Mouse (Mus musculus) lung, postnatal 0 days (tissue): ENCODE measurements at regions not wholly inside any gene's neighbourhood (a gene's known extent, or its start where the extent isn't known, plus 50 kb on each side); places are given as distances from the start of the nearest gene placed in this dataset.

Experiments
- ATAC-seq: fragments of 200-750 bp; cut with Nextera tagmentation; 2 replicates; pipeline ENCODE4 v1.8.0; 2017; ENCODE audit warnings: moderate library complexity
- DNase-seq: peaks from one replicate; pipeline ENCODE4 v3.0.0-alpha.2; 2016; ENCODE audit warnings: low spot score
- H3K27ac ChIP-seq: fragments of 300-500 bp; sonication (generic); 2 replicates; pipeline ENCODE4 v1.5.1; 2014; ENCODE audit warnings: antibody characterized with exemption, mild to moderate bottlenecking, low read length, mixed read lengths
- H3K27me3 ChIP-seq: fragments of 300-500 bp; sonication (generic); replicated peaks from 2 replicates; pipeline ENCODE4 v1.6.1; 2014; ENCODE audit warnings: low read length, mixed read lengths; ENCODE audit not compliant: insufficient read depth
- H3K36me3 ChIP-seq: fragments of 300-500 bp; sonication (generic); 2 replicates; pipeline ENCODE4 v1.6.1; 2014; ENCODE audit warnings: low read length, mixed read lengths; ENCODE audit not compliant: insufficient read depth
- H3K4me1 ChIP-seq: fragments of 300-500 bp; sonication (generic); 2 replicates; pipeline ENCODE4 v1.6.1; 2014; ENCODE audit warnings: antibody characterized with exemption, low read depth, low read length, mixed read lengths; ENCODE audit not compliant: insufficient read depth
- H3K4me2 ChIP-seq: fragments of 300-500 bp; sonication (generic); replicated peaks from 2 replicates; pipeline ENCODE4 v1.6.1; 2014; ENCODE audit warnings: low read depth, mild to moderate bottlenecking, low read length, moderate library complexity, mixed read lengths
- H3K4me3 ChIP-seq: fragments of 300-500 bp; sonication (generic); 2 replicates; pipeline ENCODE4 v1.5.1; 2014; ENCODE audit warnings: low read depth, low read length
- H3K9ac ChIP-seq: fragments of 300-500 bp; sonication (generic); replicated peaks from 2 replicates; pipeline ENCODE4 v1.6.1; 2014; ENCODE audit warnings: low read depth, mild to moderate bottlenecking
- H3K9me3 ChIP-seq: fragments of 300-500 bp; sonication (generic); 2 replicates; pipeline ENCODE4 v1.6.1; 2016; ENCODE audit warnings: low read length, mixed read lengths
- CTCF ChIP-seq: IDR thresholded peaks from 2 replicates; pipeline ENCODE4 v1.5.1; 2016; ENCODE audit warnings: antibody characterized with exemption, mild to moderate bottlenecking
- EP300 ChIP-seq: IDR thresholded peaks from 2 replicates; pipeline ENCODE4 v1.6.1; 2016; ENCODE audit warnings: antibody characterized with exemption, mild to moderate bottlenecking, control low read depth
- WGBS: fragments of 180-500 bp; shearing (Covaris S2); extraction: QIAGEN DNeasy Blood & Tissue Kit; methylation state at CpG from one replicate; pipeline ENCODE4 v1.1.7; 2014; 5-methylcytosine and 5-hydroxymethylcytosine counted together

DNA sequence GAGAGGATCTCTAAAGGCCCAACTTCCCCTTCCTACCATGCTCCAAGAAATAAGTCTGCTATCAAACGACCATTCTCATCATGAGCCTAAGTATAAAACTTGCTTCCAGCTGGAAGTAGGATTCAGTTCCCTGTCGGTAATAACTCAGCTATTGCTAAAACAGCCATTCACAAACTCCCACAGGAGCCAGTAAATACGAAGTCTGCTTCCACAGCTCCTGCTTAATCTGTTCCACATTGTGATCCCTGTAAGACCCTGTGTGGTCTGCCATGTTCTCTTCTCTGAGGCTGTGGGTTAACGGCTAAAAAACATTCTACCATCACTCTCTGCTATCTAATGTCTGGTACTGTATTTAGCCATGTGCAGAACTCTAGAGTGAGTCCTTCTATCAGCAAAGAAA, 72.9 kb upstream of the Snx19 start:
- Histone ChIP-seq H3K36me3 (no peaks in the 10 kb centered on the region), H3K4me2 (no peak overlapping the region), H3K4me3 (no peak overlapping the region), H3K27me3 (no peaks in the 10 kb centered on the region), H3K9me3 (no peaks in the 10 kb centered on the region), H3K4me1 (no peaks in the 10 kb centered on the region), H3K27ac (no peak overlapping the region), H3K9ac (no peak overlapping the region)
- ATAC-seq, result no peak
- WGBS, result 74% methylated on average over 4 of the region's 4 CpGs
- DNase-seq, result no peak
- TF ChIP-seq CTCF (no peak), EP300 (no peak)

- Histone ChIP-seq H3K27ac (no peak overlapping the region), H3K9me3 (no peaks in the 10 kb centered on the region), H3K4me1 (no peaks in the 10 kb centered on the region), H3K36me3 (no peaks in the 10 kb centered on the region), H3K4me3 (no peak overlapping the region), H3K4me2 (no peak overlapping the region), H3K27me3 (no peaks in the 10 kb centered on the region), H3K9ac (no peak overlapping the region)
- DNase-seq (peak; percentile 51), ATAC-seq (peak; percentile 56)
- WGBS, result 65% methylated on average over 2 of the region's 2 CpGs
- no peak for TF ChIP-seq CTCF
- TF ChIP-seq EP300, result peak; percentile 24; the same call in 1 of the 2 replicates
Observed at GRCm38 (mm10) chr9:30355642-30356041, 71.3 kb upstream of the Snx19 start.

DNA sequence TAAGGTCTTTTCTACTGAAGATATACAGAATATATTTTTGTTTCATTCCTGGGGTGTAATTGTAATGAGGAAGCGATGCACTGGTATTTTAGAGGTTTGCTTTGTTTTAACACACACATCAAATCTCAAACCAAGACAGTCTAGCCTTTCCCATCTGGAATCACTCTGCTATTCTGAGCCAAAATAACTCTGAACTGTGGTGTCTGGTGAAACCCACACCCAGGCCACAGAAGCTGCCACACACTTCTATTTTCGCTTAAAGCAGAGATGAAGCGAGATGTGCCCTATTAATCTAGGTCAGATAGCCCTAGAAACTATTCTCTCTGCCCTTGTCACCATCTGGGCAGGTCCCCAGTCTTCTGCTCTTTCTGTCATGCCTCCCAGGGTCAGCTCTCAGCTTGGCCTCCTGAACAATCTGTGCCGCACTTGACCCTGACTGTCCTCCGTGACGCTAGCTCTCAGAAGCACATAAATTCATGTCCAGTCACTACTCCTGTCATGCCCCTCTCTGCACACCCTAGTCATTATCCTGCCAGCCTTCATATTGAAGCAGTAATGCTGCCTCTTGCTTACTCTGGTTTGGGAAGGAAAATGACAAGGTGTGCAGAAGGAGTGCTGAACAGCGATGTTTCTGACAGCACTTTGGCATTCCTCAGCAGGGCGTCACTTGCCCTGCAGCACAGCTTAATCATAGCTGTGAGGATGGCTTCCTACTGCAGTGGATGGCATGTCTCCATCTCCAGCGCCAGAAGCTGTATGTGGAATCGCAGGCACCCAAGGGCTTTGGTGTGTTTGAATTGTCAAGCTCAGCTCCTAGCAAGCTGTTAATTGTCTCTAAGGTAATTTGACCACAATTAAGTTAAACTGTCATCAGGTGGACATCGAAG, 57.1 kb upstream of the Snx19 start:
- 51% methylated on average over 11 of the region's 11 CpGs for WGBS
- no peak overlapping the region for H3K4me3 ChIP-seq
- DNase-seq (no peak), ATAC-seq (no peak)
- H3K4me2 ChIP-seq, result no peak overlapping the region
- H3K9me3 ChIP-seq, result no peaks in the 10 kb centered on the region
- no peak overlapping the region for H3K27ac ChIP-seq
- no peaks in the 10 kb centered on the region for H3K4me1 ChIP-seq
- H3K27me3 ChIP-seq, result no peaks in the 10 kb centered on the region
- H3K9ac ChIP-seq, result no peak overlapping the region
- H3K36me3 ChIP-seq, result no peaks in the 10 kb centered on the region
- no peak for TF ChIP-seq CTCF
- no peak for TF ChIP-seq EP300

DNA sequence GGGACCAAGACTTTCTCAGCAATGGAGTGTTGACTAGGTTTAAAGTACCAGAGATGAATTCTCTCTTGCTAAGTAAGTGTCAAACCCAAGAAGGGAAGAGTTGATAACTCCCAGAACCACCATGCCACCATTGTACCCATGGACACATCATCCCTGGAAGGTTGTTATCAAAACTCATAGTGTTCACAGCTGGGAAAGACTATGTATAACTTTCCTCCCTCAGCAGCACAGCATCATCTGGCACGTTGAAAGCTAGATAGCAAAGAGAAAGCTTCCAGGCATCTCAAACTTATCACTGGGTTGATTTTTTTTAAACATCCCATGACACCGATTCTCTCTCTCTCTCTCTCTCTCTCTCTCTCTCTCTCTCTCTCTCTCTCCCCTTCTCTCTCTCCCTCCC, 56.1 kb upstream of the Snx19 start:
- no peak overlapping the region for H3K9ac ChIP-seq
- no peaks in the 10 kb centered on the region for H3K27me3 ChIP-seq
- no peaks in the 10 kb centered on the region for H3K4me1 ChIP-seq
- 52% methylated on average over 2 of the region's 2 CpGs for WGBS
- no peak overlapping the region for H3K27ac ChIP-seq
- H3K9me3 ChIP-seq, result no peaks in the 10 kb centered on the region
- no peak overlapping the region for H3K4me3 ChIP-seq
- TF ChIP-seq EP300 (no peak), CTCF (no peak)
- H3K4me2 ChIP-seq, result no peak overlapping the region
- no peaks in the 10 kb centered on the region for H3K36me3 ChIP-seq
- ATAC-seq (no peak), DNase-seq (no peak)

- no peak for DNase-seq
- H3K4me1 ChIP-seq, result no peaks in the 10 kb centered on the region
- no peak overlapping the region for H3K9ac ChIP-seq
- 68% methylated on average over 3 of the region's 3 CpGs for WGBS
- H3K4me3 ChIP-seq, result no peak overlapping the region
- H3K27ac ChIP-seq, result no peak overlapping the region
- TF ChIP-seq CTCF (no peak), EP300 (no peak)
- ATAC-seq, result no peak
- H3K4me2 ChIP-seq, result no peak overlapping the region
- H3K9me3 ChIP-seq, result no peaks in the 10 kb centered on the region
- no peaks in the 10 kb centered on the region for H3K36me3 ChIP-seq
- H3K27me3 ChIP-seq, result no peaks in the 10 kb centered on the region
Observed at GRCm38 (mm10) chr9:30376908-30377307, 50.0 kb upstream of the Snx19 start.
